Mouse (Mus musculus) left cerebral cortex, postnatal 4 days (tissue): Measurements from ENCODE around the gene Gm17387. TPM values are rescaled to one million over a fixed set of nuclear protein-coding genes. Genes with fewer than 3 reads are reported as not detected.
A peak's percentile ranks its signal among the peaks of the same experiment; 100 is the strongest.

Experiments used
- DNase-seq: peaks from one replicate; pipeline ENCODE4 v3.0.0-alpha.2; 2022
- intact Hi-C: fragments of 180-260 bp; cut with DNase I; formaldehyde crosslinking; loops from one replicate; pipeline ENCODE4 v1.15.1; 2025
- total RNA-seq, 2 experiments: library from RNA; stranded (reverse); gene quantifications; 2 replicates each; pipeline ENCODE4 v1.2.3; 2021

Gm17387 gene
- not detected for total RNA-seq

- intact Hi-C loops = no loop called here
- DNase-seq = no peak
Measured at GRCm38 (mm10) chr7:141028831-141029230, at the start of gene Gm17387. Gene Gm17387 (plus strand): TSS chr7:141029131.

GRCm38 (mm10) chr7:140981704-140982103, 47.2 kb upstream of the Gm17387 start:
- no peak for DNase-seq
- intact Hi-C loops = no loop called here

- no peak for DNase-seq
- intact Hi-C loops = no loop called here
Measured at GRCm38 (mm10) chr7:140982971-140983370, 46.0 kb upstream of the Gm17387 start.

- intact Hi-C loops = no loop called here
- DNase-seq = no peak
Measured at GRCm38 (mm10) chr7:140987182-140988138, 41.5 kb upstream of the Gm17387 start.

GRCm38 (mm10) chr7:140989022-140989421, 39.9 kb upstream of the Gm17387 start:
- intact Hi-C loops = no loop called here
- DNase-seq = no peak

GRCm38 (mm10) chr7:140990185-140990584, 38.7 kb upstream of the Gm17387 start:
- no peak for DNase-seq
- intact Hi-C loops = no loop called here

GRCm38 (mm10) chr7:140990622-140991021, 38.3 kb upstream of the Gm17387 start:
- intact Hi-C loops = no loop called here
- no peak for DNase-seq

- no peak for DNase-seq
- intact Hi-C loops = no loop called here
Measured at GRCm38 (mm10) chr7:140991117-140991689, 37.7 kb upstream of the Gm17387 start.

- intact Hi-C loops = no loop called here
- DNase-seq = no peak
Measured at GRCm38 (mm10) chr7:140997817-140998216, 31.1 kb upstream of the Gm17387 start.

GRCm38 (mm10) chr7:140998853-140999700, 29.9 kb upstream of the Gm17387 start:
- DNase-seq = no peak
- intact Hi-C loops = no loop called here

- intact Hi-C loops = no loop called here
- DNase-seq = no peak
Measured at GRCm38 (mm10) chr7:141000881-141001708, 27.8 kb upstream of the Gm17387 start.

- DNase-seq = no peak
- intact Hi-C loops = no loop called here
Measured at GRCm38 (mm10) chr7:141003248-141004010, 25.5 kb upstream of the Gm17387 start.

- intact Hi-C loops = no loop called here
- DNase-seq = no peak
Measured at GRCm38 (mm10) chr7:141006446-141006845, 22.5 kb upstream of the Gm17387 start.

- DNase-seq = peak; percentile 17
- intact Hi-C loops = no loop called here
Measured at GRCm38 (mm10) chr7:141006914-141007313, 22.0 kb upstream of the Gm17387 start.

GRCm38 (mm10) chr7:141008312-141008761, 20.6 kb upstream of the Gm17387 start:
- intact Hi-C loops = no loop called here
- DNase-seq = no peak

GRCm38 (mm10) chr7:141008938-141009660, 19.8 kb upstream of the Gm17387 start:
- intact Hi-C loops = no loop called here
- DNase-seq = peak; percentile 72

- no peak for DNase-seq
- intact Hi-C loops = no loop called here
Measured at GRCm38 (mm10) chr7:141009665-141010064, 19.3 kb upstream of the Gm17387 start.

- no peak for DNase-seq
- intact Hi-C loops = no loop called here
Measured at GRCm38 (mm10) chr7:141010593-141010992, 18.3 kb upstream of the Gm17387 start, which contains the start of gene Ifitm3. Gene Ifitm3 (minus strand): TSS chr7:141010770.
